Mouse (Mus musculus): Measurements from ENCODE around the gene Xpo4.
"Not testable (repeated sequence)": the region's sequence is repeated elsewhere in the genome, so short reads cannot be mapped to it uniquely, and the experiment has no call there.

Xpo4 gene

GRCm38 (mm10) chr14:57664822-57665627, at the start of gene Xpo4:
Gene Xpo4, minus strand, starts transcription at chr14:57665430.
- DNase-seq: peak; percentile 82 to 90

DNA sequence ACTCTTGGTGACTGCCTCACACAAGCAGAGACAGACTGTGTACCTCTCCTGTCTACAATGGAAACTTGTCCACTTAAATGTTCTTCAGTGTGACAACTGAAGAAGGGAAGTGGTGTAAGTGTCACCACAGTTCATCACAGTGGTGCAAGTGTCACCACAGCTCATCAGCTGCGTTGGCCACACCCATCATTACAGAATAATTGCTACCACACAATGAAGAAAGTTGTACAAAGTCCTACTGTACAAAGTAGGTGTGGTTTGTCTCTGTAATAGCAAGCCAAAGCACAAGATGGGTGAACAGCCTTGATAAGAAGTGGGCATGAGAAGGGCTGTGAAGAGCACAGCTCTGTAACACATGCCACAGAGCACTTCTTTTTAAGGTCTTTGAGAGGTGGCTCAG, 47.7 kb upstream of the Xpo4 start:
- DNase-seq: no peak

GRCm38 (mm10) chr14:57711059-57711458, 45.8 kb upstream of the Xpo4 start:
- DNase-seq: no peak

GRCm38 (mm10) chr14:57709171-57709570, 43.9 kb upstream of the Xpo4 start:
- DNase-seq: peak; percentile 45 to 61

GRCm38 (mm10) chr14:57708580-57708979, 43.4 kb upstream of the Xpo4 start:
- peak; percentile 51 to 69 for DNase-seq

- peak; percentile 35 to 63 for DNase-seq
Measured at GRCm38 (mm10) chr14:57707100-57707893, 42.1 kb upstream of the Xpo4 start.

GRCm38 (mm10) chr14:57706760-57707099, 41.5 kb upstream of the Xpo4 start:
- DNase-seq: no peak

- no peak for DNase-seq
Measured at GRCm38 (mm10) chr14:57705759-57706158, 40.5 kb upstream of the Xpo4 start.

GRCm38 (mm10) chr14:57705075-57705474, 39.8 kb upstream of the Xpo4 start:
- no peak for DNase-seq

DNA sequence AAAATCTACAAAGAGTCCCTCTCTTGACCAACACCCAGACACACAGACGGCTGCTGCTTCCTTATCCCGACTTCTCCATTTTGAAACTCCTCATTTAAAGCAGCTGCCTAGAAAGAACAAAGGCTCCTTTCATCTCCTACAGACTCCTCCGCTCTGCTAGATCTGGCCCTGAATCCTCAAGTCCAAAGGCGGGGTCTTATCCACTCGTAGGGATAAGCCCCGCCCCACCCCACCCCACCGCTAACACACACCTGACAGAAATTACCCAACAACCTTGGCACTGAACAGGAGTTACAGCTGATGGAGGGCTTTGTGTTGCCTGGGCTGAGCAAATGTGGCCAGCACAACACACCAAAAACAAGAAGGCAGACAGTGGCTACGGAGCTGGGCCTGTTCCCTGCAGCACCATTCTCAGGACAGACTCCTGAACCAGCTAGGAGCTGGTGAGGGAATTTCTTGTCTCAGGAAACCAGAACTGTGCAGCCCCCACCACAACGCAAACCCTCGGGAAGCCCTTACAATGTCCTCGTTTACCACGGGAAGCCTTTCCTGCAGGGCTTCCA, 36.8 kb upstream of the Xpo4 start:
- DNase-seq: no peak

GRCm38 (mm10) chr14:57699461-57699970, 34.3 kb upstream of the Xpo4 start:
- DNase-seq: no peak

GRCm38 (mm10) chr14:57699016-57699415, 33.8 kb upstream of the Xpo4 start:
- no peak for DNase-seq

- no peak for DNase-seq
Measured at GRCm38 (mm10) chr14:57696066-57696465, 30.8 kb upstream of the Xpo4 start.

GRCm38 (mm10) chr14:57695550-57695949, 30.3 kb upstream of the Xpo4 start:
- DNase-seq: no peak

GRCm38 (mm10) chr14:57694246-57694645, 29.0 kb upstream of the Xpo4 start:
- no peak for DNase-seq

GRCm38 (mm10) chr14:57692517-57693130, 27.4 kb upstream of the Xpo4 start:
- no peak for DNase-seq

DNA sequence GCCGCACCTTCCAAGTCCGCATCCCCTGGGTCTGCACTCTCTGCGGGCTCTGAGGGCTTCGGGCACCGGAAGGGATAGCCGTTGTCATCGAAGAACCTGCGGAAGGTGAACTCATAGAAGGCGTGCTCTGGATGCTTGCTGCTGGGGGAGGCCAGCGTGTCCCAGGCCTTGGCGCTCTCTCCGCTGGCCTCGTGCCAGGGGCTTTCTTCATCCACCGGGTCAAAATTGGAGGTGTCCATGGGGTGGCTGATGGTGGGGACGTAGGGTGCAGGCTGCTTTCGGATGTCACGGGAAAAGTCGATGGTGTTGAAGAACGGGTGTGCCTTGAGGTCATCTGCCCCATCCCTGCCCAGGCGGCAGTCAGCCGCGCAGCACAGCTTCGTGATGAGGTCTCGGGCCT, 26.1 kb upstream of the Xpo4 start:
- no peak for DNase-seq

- DNase-seq: no peak
Measured at GRCm38 (mm10) chr14:57690681-57691080, 25.5 kb upstream of the Xpo4 start.

DNA sequence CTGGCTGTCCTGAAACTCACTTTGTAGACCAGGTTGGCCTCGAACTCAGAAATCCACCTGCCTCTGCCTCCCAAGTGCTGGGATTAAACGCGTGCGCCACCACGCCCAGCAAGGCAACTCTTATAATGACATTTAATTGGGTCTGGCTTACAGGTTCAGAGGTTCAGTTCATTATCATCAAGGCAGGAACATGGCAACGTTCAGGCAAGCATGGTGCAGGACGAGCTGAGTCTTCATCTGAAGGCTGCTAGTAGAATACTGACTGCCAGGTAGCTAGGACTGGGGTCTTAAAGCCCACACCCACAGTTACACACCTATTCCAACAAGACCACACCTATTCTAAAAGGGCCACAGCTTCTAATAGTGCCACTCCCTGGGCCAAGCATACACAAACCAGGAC, 22.8 kb upstream of the Xpo4 start:
- DNase-seq: not testable (repeated sequence)

DNA sequence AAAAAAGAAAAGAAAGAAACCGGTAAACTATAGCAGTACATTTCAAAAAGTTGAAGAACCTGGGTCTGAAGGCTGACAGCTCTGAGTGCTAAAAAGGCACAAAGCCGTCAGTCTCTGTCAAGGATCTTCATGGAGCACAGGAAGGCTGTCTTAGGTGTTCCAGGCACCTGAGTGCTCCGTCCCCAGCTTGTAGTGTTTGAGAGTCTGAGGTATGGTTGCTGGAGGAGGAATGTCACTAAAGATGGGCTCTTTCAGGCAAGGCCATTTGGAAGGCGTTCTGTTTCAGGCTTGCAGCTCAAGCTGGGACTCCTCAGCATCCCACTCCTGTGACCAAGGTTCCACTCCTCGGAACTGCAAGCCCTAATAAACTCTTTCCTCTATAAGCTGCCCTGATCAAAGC, 22.2 kb upstream of the Xpo4 start:
- DNase-seq: no peak

DNA sequence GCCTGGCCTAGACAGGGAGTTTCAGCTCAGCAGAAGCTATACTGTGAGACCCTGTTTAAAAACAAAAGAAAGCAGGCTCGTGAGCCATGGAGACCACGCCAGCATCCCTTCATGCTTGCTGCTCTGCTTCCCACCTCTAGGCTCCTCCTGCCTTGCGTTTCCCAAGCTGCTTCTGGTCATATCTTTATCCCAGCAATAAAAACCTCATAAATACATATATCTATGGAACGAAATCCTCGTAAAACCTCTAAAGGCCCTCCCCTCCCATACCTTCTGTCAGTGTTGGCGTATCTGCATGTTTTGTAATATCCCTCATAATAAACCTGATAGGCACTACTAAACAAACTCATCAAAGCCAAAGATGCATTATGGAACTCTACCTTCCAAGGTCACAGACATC, 21.4 kb upstream of the Xpo4 start:
- no peak for DNase-seq

DNA sequence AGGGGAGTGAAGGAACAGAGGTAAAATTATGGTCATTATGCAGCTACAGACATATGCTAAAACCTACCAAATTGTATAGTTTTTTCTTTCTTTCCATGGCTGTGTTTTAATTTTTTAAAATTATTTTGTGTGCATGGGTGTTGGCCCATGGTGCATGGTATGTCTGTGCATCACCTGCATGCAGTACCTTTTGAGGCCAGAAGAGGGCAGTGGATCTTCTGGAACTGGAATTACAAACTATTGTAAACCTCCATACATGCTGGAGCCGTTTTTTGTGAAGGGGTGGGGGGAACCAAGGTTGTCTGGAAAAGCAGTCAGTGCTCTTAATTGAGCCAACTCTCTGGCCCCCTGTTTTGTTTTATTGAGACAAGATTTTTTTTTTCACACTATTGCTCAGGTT, 19.3 kb upstream of the Xpo4 start:
- peak; percentile 75 to 87 for DNase-seq

GRCm38 (mm10) chr14:57682751-57683150, 17.5 kb upstream of the Xpo4 start:
- DNase-seq: peak in 1 of 2 experiments; percentile 53
